Mouse (Mus musculus) Patski (cell line): ENCODE results near the gene Fam189a1. TPM values are rescaled to one million over a fixed set of nuclear protein-coding genes. Genes with fewer than 3 reads are reported as not detected.

ENCODE experiments used
- ATAC-seq: fragments of 100-300 bp; one replicate; pipeline ENCODE4 v1.8.0; 2021
- CTCF ChIA-PET: fragments of 350-600 bp; sonication (Branson Sonifier 250); formaldehyde crosslinking; loops from one replicate; lab custom pipeline; 2022; ENCODE audit warnings: inconsistent platforms; lab: Charles Lee
- POLR2A ChIA-PET: fragments of 350-600 bp; sonication (Branson Sonifier 250); formaldehyde crosslinking; loops from one replicate; lab custom pipeline; 2022; ENCODE audit warnings: antibody characterized with exemption, inconsistent platforms; lab: Charles Lee
- DNase-seq: peaks from one replicate; pipeline ENCODE4 v3.0.0-alpha.2; 2011; ENCODE audit warnings: low read depth, low spot score
- H3K27me3 ChIP-seq: fragments of 371-371 bp; one replicate; pipeline ENCODE4 v1.5.1; 2021
- CTCF ChIP-seq: fragments of 100-300 bp; IDR thresholded peaks from one replicate; pipeline ENCODE4 v1.5.1; 2021
- in situ Hi-C: fragments of 300-500 bp; cut with MboI; formaldehyde crosslinking; loops from 3 replicates; pipeline ENCODE4 v1.11.1; 2018; ENCODE audit warnings: low pct_unique_long_range_greater_than_20kb, mixed read lengths
- polyA plus RNA-seq: library from polyadenylated mRNA; unstranded; gene quantifications from one replicate; pipeline ENCODE4 v1.2.3, GENCODE M21; 2021

Gene Fam189a1
- polyA plus RNA-seq, 1 experiment from 2014 or later, result 2.7 TPM

DNA sequence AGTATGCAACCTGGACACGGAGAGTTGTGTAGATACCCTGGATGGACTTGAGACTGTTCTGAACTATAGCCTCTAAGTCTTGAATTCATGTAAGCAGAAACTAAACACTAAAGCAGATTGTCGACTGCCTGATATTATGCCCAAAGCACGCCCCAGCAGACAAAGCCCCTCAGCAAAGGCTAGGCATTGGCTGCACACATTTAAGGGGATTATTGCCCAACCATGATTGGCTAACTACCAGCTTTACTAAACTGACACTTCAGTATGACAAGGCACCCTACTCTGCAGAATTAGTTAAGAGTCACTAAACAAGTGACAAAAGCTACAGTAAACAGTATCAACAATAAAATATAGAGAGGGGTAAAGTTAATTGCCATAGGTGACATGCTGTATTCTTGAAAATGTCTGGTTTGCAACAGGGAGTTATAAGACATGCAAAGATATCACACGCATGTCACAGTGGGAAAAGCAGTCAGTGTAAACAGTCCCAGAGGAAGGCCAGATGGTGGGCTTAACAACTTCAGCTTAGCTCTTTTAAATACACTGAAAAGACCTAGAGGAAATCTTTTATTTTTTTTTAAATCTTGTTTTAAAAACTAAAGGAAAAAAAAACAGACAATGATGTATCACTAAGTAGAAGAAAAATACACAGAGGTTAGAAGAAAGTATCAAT lies 182.6 kb downstream of the Fam189a1 start:
- POLR2A ChIA-PET, result no interaction called here
- TF ChIP-seq CTCF, result no peak
- in situ Hi-C loops, result no loop called here
- ATAC-seq, result no peak
- DNase-seq, result no peak
- no peaks in the 10 kb centered on the region for H3K27me3 ChIP-seq
- CTCF ChIA-PET, result no interaction called here

DNA sequence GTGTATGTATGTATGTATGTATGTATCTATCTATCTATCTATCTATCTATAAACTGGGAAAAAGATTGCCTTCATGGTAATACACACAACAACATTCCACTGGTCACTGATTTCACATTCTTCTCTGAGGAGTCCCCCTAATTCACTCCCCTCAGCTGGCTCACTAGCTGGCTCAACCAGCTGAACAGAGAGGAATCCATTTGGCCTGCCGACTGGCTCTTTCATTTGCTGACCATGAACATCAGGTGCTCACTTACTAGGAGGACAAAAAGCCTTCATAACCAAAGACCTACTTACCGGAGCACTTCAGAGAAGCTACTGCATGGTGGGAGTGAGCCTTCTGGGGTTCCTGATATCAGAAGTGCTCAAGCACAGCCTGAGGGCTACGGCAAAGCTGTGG lies 194.2 kb downstream of the Fam189a1 start:
- ATAC-seq, result peak; percentile 69
- DNase-seq, result no peak
- no peak for TF ChIP-seq CTCF
- CTCF ChIA-PET, result interaction anchor here (5.2 kb wide), 1 partner anchor 12 kb away, joined by 18 read pairs; no protein-coding TSS in a partner anchor
- POLR2A ChIA-PET, result no interaction called here
- no peaks in the 10 kb centered on the region for H3K27me3 ChIP-seq
- in situ Hi-C loops, result no loop called here

DNA sequence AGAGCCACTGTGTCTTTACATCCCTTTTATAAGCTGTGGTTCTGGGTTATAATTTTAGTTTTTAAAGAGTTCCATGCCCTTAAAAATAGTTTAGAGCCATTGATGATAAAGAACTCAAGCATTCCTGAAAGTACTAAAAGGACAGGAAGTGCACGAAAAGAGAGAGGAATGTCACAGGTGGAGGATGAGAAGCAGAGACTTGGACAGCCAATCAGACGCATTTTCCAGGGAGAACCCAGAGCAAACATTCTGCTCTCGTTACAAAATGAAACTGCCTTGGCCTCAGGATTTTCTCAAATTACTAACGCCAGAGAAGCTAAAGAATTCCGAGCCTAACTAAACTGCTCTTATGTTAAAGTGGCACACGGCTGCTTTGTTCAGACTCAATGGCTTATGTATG lies 197.3 kb downstream of the Fam189a1 start:
- POLR2A ChIA-PET, result no interaction called here
- DNase-seq, result no peak
- no peak for TF ChIP-seq CTCF
- H3K27me3 ChIP-seq, result no peaks in the 10 kb centered on the region
- CTCF ChIA-PET, result interaction anchor here (2.0 to 5.2 kb wide), 3 partner anchors 9 to 115 kb away, joined by 8 to 18 read pairs (median 9); no protein-coding TSS in a partner anchor
- ATAC-seq, result no peak
- in situ Hi-C loops, result loop anchor here (10.0 kb wide), 1 partner anchor 186 kb away; no protein-coding TSS in a partner anchor

DNA sequence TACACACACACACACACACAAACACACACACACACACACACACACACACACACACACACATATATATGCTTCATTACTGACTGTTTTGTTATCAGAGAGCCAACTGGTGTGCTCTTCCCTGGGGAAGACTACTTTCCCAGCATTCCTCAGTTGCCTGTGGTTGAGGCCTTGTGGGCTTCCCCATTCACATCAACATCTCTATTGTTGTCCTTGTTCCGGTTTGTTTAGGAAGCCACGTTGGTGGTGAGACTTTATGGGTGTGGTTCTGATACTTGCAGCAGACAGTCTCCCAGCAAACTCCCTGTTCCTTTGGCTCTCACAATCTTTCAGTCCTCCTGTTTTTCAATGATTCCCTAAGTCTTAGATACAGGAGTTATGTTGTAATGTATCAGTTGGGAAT lies 204.2 kb downstream of the Fam189a1 start:
- ChIA-PET POLR2A (no interaction called here), CTCF (no interaction called here)
- in situ Hi-C loops, result loop anchor here (5.0 to 10.0 kb wide), 2 partner anchors 120 to 193 kb away; no protein-coding TSS in a partner anchor
- no peak for TF ChIP-seq CTCF
- no peaks in the 10 kb centered on the region for H3K27me3 ChIP-seq
- DNase-seq, result no peak
- no peak for ATAC-seq

DNA sequence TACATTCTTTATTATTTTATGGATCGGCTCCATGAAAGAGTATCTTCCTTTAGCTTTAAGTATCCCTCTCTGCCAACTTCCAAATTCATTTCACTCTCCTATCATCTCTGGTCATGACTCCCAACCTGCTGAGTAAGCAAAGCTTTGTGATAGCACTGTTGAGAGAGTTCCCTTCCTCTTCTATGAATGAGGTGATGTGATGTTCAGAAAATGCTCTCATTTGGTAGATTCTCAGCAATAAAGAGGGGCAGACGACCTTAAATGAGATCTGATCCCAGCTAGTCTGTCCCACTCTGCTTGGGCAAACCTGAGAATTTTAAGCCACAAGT lies 205.6 kb downstream of the Fam189a1 start:
- ChIA-PET POLR2A (interaction anchor here (0.6 kb wide), 1 partner anchor 94 kb away, joined by 3 read pairs; no protein-coding TSS in a partner anchor), CTCF (interaction anchor here (0.8 to 2.6 kb wide), 11 partner anchors 10 to 177 kb away, joined by 3 to 35 read pairs (median 5); no protein-coding TSS in a partner anchor)
- no peak for TF ChIP-seq CTCF
- ATAC-seq (no peak), DNase-seq (no peak)
- no peaks in the 10 kb centered on the region for H3K27me3 ChIP-seq
- in situ Hi-C loops, result loop anchor here (5.0 to 10.0 kb wide), 2 partner anchors 122 to 194 kb away; no protein-coding TSS in a partner anchor

DNA sequence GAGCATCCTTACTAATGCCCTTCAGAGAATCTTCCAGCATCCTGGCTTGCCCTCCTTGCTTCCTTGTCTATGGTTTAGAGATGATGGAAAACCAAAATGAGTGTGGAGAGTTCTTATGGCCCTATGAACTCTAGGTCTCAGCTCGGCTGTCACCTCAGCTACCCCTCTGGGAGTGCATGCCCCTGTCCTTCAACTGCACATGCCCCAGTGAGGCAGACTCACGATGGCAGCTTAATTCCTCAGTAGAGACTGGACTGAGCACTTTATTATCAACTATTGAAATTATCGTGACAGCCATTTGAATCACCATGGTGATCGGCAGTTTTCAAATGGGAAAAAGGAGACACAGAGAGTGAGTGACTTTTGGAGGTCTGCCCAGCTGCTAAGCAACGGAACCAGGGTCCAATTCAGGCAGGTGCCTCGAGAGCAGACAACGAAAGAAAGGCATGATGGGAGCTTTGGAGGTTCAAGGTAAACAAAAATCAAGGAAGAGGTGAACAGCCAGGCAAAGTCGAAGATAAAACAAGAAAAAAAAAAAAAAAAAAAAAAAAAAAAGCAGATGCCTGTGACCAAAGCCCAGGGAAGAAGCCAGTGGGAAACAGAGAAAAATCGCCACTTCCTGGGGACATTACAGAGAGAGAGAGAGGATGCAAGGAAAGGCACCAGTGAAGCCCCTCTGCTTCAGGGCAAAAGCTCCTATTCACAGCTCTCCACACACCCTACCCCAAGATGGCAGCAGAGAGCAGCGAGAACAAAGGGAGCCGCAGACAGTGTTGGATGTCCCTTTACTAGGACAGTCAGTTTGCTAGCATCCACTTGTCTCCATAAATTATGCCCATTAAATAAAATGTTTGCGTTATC lies 206.2 kb downstream of the Fam189a1 start:
- peak; percentile 91 for TF ChIP-seq CTCF
- ATAC-seq (no peak), DNase-seq (no peak)
- no peaks in the 10 kb centered on the region for H3K27me3 ChIP-seq
- ChIA-PET POLR2A (interaction anchor here (0.6 kb wide), 1 partner anchor 58 kb away, joined by 3 read pairs; no protein-coding TSS in a partner anchor), CTCF (interaction anchor here (0.5 to 2.6 kb wide), 16 partner anchors 9 to 178 kb away, joined by 3 to 35 read pairs (median 4); no protein-coding TSS in a partner anchor)
- in situ Hi-C loops, result loop anchor here (5.0 to 10.0 kb wide), 3 partner anchors 122 to 345 kb away; no protein-coding TSS in a partner anchor

DNA sequence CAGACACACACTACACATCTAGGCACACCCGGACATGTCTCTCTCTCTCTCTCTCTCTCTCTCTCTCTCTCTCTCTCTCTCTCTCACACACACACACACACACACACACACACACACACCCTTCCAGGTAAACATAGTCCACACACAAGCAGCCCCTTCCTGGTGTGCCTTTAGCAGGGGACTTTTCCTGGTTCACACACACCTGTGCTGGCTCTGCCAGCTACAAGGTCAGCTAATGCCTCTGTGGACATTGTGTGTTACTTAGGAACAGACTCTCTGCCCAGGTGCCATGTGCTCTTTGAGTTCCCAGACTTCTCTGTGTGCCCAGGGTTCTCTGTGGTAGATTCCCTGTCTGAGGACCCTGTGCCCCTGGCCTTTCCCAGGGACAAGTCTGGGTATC lies 206.9 kb downstream of the Fam189a1 start:
- no peak for ATAC-seq
- no peaks in the 10 kb centered on the region for H3K27me3 ChIP-seq
- no peak for DNase-seq
- in situ Hi-C loops, result loop anchor here (10.0 kb wide), 1 partner anchor 345 kb away; no protein-coding TSS in a partner anchor
- ChIA-PET POLR2A (no interaction called here), CTCF (interaction anchor here (0.8 to 2.6 kb wide), 9 partner anchors 12 to 156 kb away, joined by 3 to 35 read pairs (median 5); no protein-coding TSS in a partner anchor)
- TF ChIP-seq CTCF, result no peak

DNA sequence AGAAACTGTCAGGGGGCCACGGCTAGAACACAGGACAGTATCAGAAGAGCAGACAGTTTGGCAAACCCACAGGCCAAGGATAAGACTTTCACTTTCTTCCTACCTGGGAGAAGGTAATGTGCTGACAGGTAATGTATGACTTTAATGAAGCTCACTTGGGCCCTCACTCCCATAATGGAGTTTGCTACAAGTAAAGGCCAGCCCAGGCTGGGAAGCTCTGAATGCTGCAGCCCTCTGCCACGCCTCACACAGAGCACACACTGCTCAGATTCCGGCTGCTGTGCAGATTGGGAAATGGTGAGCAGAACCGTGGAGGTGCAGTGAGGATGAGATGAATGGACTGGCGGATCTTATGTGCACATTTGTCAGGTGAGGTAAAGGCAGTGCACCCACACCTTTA lies 211.7 kb downstream of the Fam189a1 start:
- DNase-seq (no peak), ATAC-seq (no peak)
- POLR2A ChIA-PET, result no interaction called here
- CTCF ChIA-PET, result interaction anchor here (1.1 to 1.2 kb wide), 2 partner anchors 34 to 136 kb away, joined by 3 read pairs; no protein-coding TSS in a partner anchor
- H3K27me3 ChIP-seq, result no peaks in the 10 kb centered on the region
- in situ Hi-C loops, result loop anchor here (10.0 kb wide), 1 partner anchor 350 kb away; no protein-coding TSS in a partner anchor
- no peak for TF ChIP-seq CTCF

DNA sequence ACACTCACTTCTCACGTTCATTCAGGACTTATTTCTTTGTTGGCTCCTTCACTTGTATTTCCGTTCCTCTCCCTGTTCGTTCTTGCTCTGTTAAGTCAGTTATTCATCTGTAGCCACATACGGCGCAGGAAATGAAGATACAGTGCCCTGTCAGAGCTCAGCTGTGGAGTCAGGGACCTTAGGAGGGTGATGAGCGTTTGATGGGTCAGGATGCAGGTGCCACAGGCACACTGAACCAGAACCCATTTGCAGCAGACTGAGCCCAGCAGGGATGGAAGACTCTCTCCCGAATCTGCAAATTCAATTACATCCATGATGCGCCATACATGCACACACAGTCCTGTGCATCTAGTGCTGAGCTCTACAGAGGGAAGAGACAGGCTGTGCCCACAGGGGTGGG lies 212.2 kb downstream of the Fam189a1 start:
- DNase-seq, result no peak

DNA sequence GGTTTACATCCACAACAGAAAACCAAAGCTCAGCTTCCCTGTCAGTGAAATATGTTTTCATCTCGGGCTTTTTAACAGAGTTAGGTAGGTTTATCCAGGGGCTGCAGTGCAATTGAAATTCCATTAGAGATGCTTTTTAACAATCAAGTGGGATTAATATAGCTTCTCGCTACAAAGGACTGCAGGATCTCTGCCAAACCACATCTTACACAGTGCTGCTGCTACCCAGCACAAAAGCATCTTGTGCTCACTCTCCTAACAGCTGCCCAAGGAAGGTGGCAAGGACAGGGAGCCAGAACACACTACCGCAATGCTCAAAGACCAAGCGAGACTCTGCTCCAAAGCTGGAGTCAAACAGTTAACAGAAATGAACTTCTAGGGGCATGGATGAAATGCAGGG lies 219.4 kb downstream of the Fam189a1 start:
- no peak for DNase-seq
- no peak for TF ChIP-seq CTCF
- CTCF ChIA-PET, result interaction anchor here (1.0 kb wide), 2 partner anchors 13 kb away, joined by 3 read pairs; no protein-coding TSS in a partner anchor

More for the DNA sequence above, 212.2 kb downstream of the Fam189a1 start:
- ChIA-PET CTCF (interaction anchor here (1.1 to 1.2 kb wide), 2 partner anchors 33 to 137 kb away, joined by 3 read pairs; no protein-coding TSS in a partner anchor), POLR2A (no interaction called here)
- H3K27me3 ChIP-seq, result no peaks in the 10 kb centered on the region
- ATAC-seq, result no peak
- TF ChIP-seq CTCF, result no peak
- in situ Hi-C loops, result loop anchor here (10.0 kb wide), 1 partner anchor 351 kb away; no protein-coding TSS in a partner anchor

More for the DNA sequence above, 219.4 kb downstream of the Fam189a1 start:
- in situ Hi-C loops, result no loop called here
- H3K27me3 ChIP-seq, result no peaks in the 10 kb centered on the region
- ATAC-seq, result peak; percentile 54
- POLR2A ChIA-PET, result no interaction called here
